Mouse (Mus musculus) megakaryocyte, embryonic 14.5 days (primary cell): ENCODE measurements around the gene Irf1.

Experiments used
- FLI1 ChIP-seq: IDR thresholded peaks from 2 replicates; pipeline ENCODE4 v1.6.1; 2012; ENCODE audit warnings: low read length, inconsistent platforms, mixed read lengths
- GATA1 ChIP-seq: IDR thresholded peaks from 3 replicates; pipeline ENCODE4 v1.6.1; 2012; ENCODE audit warnings: mixed read lengths, low read length, inconsistent platforms, borderline replicate concordance

- TF ChIP-seq FLI1 (no peak), GATA1 (no peak)
Measured at GRCm38 (mm10) chr11:53794015-53794414, 24.2 kb downstream of the Irf1 start.
